ENCODE assay signal across 25 mouse cellular contexts in the genomic region with DNA sequence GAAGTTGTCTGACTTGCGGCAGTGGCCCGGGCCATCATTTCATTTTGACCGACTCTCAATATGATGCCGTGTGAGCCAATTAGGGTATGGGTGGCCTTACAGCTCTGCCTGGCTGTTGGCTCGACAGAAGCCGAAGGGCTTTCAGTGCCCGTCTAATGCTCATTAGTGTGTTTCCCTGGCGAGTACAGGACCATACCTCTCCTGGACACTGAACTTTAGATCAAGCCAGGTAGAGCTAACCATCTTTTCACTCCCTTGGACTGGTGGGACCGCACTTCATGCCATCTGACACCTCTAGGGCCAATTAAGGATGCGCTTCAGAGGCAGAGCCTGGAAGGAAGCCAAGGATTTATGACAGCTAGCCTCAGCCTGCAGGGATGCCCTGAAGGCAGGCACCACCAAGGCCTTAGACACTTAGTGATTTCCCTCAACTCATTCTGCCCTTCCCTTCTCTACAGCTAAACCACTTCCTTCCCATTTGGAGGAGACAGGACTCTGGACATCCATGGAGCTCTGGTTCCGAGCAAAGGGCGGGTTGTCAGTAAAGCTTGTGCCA. TPM values are rescaled to one million over a fixed set of nuclear protein-coding genes. Genes with fewer than 3 reads are reported as not detected.
A peak's percentile ranks its signal among the peaks of the same experiment; 100 is the strongest.
DNase-seq lines count a peak whose midpoint lies in the region; ATAC-seq lines count a peak whose summit lies in the region.
"Had no signal": no experiment of that assay in that cellular context is flagged by ENCODE, and none has a peak within 500 bp of the region (broad histone marks: within the 10 kb centered on the region; RNA-seq: fewer than 3 reads in every experiment).

No protein-coding gene starts in this region.

- H3K36me3 ChIP-seq in hindbrain, embryonic 13.5 days: peaks cover 33% of the 10 kb centered on the region
- peaks cover 19% of the 10 kb centered on the region for H3K36me3 ChIP-seq in hindbrain, embryonic 10.5 days
- peaks cover 21% of the 10 kb centered on the region for H3K36me3 ChIP-seq in midbrain, embryonic 13.5 days
- peaks cover 16% of the 10 kb centered on the region for H3K36me3 ChIP-seq in midbrain, embryonic 10.5 days
- peaks cover 4% of the 10 kb centered on the region; the same call in 1 of the 2 replicates for H3K36me3 ChIP-seq in kidney, embryonic 14.5 days (ENCODE audit: control insufficient read depth, insufficient read depth, low read length)
- H3K36me3 ChIP-seq: intestine, embryonic 15.5 days; liver, embryonic 13.5 days had no signal

- ATAC-seq in hindbrain, embryonic 13.5 days (ENCODE audit: low FRiP score): peak; percentile 39; the same call in 1 of the 2 replicates
- ATAC-seq in midbrain, embryonic 13.5 days: peak; percentile 79
- no peak for ATAC-seq in kidney, embryonic 14.5 days (ENCODE audit: low FRiP score, low TSS enrichment)
- ATAC-seq: activated CD4-positive, CD25-positive, alpha-beta regulatory T cell, adult 4 months; intestine, embryonic 15.5 days had no signal

- peaks cover 7% of the 10 kb centered on the region; the same call in 1 of the 2 replicates for H3K4me1 ChIP-seq in hindbrain, embryonic 13.5 days (replicated peaks)
- H3K4me1 ChIP-seq in hindbrain, embryonic 10.5 days (replicated peaks): peaks cover 15% of the 10 kb centered on the region
- peaks cover 8% of the 10 kb centered on the region; the same call in 1 of the 2 replicates for H3K4me1 ChIP-seq in midbrain, embryonic 13.5 days (replicated peaks)
- H3K4me1 ChIP-seq in midbrain, embryonic 10.5 days: peaks cover 9% of the 10 kb centered on the region
- no peaks in the 10 kb centered on the region for H3K4me1 ChIP-seq in kidney, embryonic 14.5 days (ENCODE audit: control insufficient read depth, insufficient read depth, low read length)
- H3K4me1 ChIP-seq: intestine, embryonic 15.5 days; liver, embryonic 13.5 days had no signal

- no peak overlapping the region for H3K4me2 ChIP-seq in hindbrain, embryonic 13.5 days
- no peak overlapping the region for H3K4me2 ChIP-seq in midbrain, embryonic 13.5 days (replicated peaks)
- H3K4me2 ChIP-seq in kidney, embryonic 14.5 days (replicated peaks; ENCODE audit: low read depth, low read length): no peak overlapping the region
- H3K4me2 ChIP-seq: heart, embryonic 12.5 days; intestine, embryonic 15.5 days; limb, embryonic 13.5 days; liver, embryonic 13.5 days; lung, embryonic 14.5 days had no signal

- H3K4me3 ChIP-seq in hindbrain, embryonic 13.5 days: no peak overlapping the region
- no peak overlapping the region for H3K4me3 ChIP-seq in hindbrain, embryonic 10.5 days
- H3K4me3 ChIP-seq in midbrain, embryonic 13.5 days (replicated peaks): no peak overlapping the region
- H3K4me3 ChIP-seq in midbrain, embryonic 10.5 days: no peak overlapping the region
- H3K4me3 ChIP-seq in kidney, embryonic 14.5 days (ENCODE audit: low read length): no peak overlapping the region
- H3K4me3 ChIP-seq: heart, embryonic 12.5 days; intestine, embryonic 15.5 days; limb, embryonic 13.5 days; liver, embryonic 13.5 days had no signal

- DNase-seq in cerebellum, postnatal 10 days: peak; percentile 69 to 76
- no peak for DNase-seq in cerebellum, adult 9-10 months
- DNase-seq in hindbrain, embryonic 10.5 days (ENCODE audit: low spot score): no peak
- no peak for DNase-seq in midbrain, embryonic 10.5 days (ENCODE audit: low spot score)
- peak; percentile 35 for DNase-seq in retina, embryonic 14.5 days (ENCODE audit: low spot score)
- DNase-seq: adrenal gland, postnatal 10 days; cerebellum, postnatal 36 days; gastrocnemius, postnatal 10 days; heart, adult 11 months; heart, postnatal 14 days; liver, embryonic 13.5 days; lung, embryonic 14.5 days; lung, postnatal 36 days; spleen, adult 18-20 months; thymus, adult 18-20 months; thymus, postnatal 4 days had no signal

- H3K27me3 ChIP-seq in hindbrain, embryonic 13.5 days: no peaks in the 10 kb centered on the region
- H3K27me3 ChIP-seq in hindbrain, embryonic 10.5 days (ENCODE audit: insufficient read depth, poor library complexity, severe bottlenecking): no peaks in the 10 kb centered on the region
- H3K27me3 ChIP-seq in midbrain, embryonic 13.5 days: no peaks in the 10 kb centered on the region
- H3K27me3 ChIP-seq in midbrain, embryonic 10.5 days (ENCODE audit: low read depth, poor library complexity, severe bottlenecking): no peaks in the 10 kb centered on the region
- H3K27me3 ChIP-seq in kidney, embryonic 14.5 days (ENCODE audit: control insufficient read depth, insufficient read depth, low read length): no peaks in the 10 kb centered on the region
- H3K27me3 ChIP-seq: heart, embryonic 12.5 days; intestine, embryonic 15.5 days; limb, embryonic 13.5 days; liver, embryonic 13.5 days had no signal

- H3K27ac ChIP-seq in hindbrain, embryonic 13.5 days: 0 out of 2 replicates have a peak overlapping the region, but pooled peaks have one; percentile 0
- no peak overlapping the region for H3K27ac ChIP-seq in hindbrain, embryonic 10.5 days
- H3K27ac ChIP-seq in midbrain, embryonic 13.5 days: no peak overlapping the region
- no peak overlapping the region for H3K27ac ChIP-seq in midbrain, embryonic 10.5 days (replicated peaks)
- no peak overlapping the region for H3K27ac ChIP-seq in kidney, embryonic 14.5 days (ENCODE audit: low read depth, low read length)
- H3K27ac ChIP-seq: intestine, embryonic 15.5 days; limb, embryonic 13.5 days; liver, embryonic 13.5 days had no signal

- WGBS in hindbrain, embryonic 13.5 days: 71% methylated on average over 12 of the region's 12 CpGs
- whole genome bisulfite sequencing in hindbrain, embryonic 10.5 days: 85% methylated on average over 12 of the region's 12 CpGs
- 66% methylated on average over 12 of the region's 12 CpGs for WGBS in midbrain, embryonic 13.5 days
- 88% methylated on average over 12 of the region's 12 CpGs for WGBS in midbrain, embryonic 10.5 days
- WGBS in kidney, embryonic 14.5 days: 58% methylated on average over 12 of the region's 12 CpGs

- H3K9ac ChIP-seq in hindbrain, embryonic 13.5 days: no peak overlapping the region
- H3K9ac ChIP-seq in midbrain, embryonic 13.5 days (replicated peaks): no peak overlapping the region
- no peak overlapping the region for H3K9ac ChIP-seq in kidney, embryonic 14.5 days (ENCODE audit: low read depth, low read length)
- H3K9ac ChIP-seq: heart, embryonic 12.5 days; intestine, embryonic 15.5 days; limb, embryonic 13.5 days; liver, embryonic 13.5 days; lung, embryonic 14.5 days had no signal

- no peaks in the 10 kb centered on the region for H3K9me3 ChIP-seq in hindbrain, embryonic 13.5 days
- 0 out of 2 replicates have a peak, but pooled peaks cover 2% of the 10 kb centered on the region for H3K9me3 ChIP-seq in hindbrain, embryonic 10.5 days
- no peaks in the 10 kb centered on the region for H3K9me3 ChIP-seq in midbrain, embryonic 13.5 days
- H3K9me3 ChIP-seq in midbrain, embryonic 10.5 days (replicated peaks): no peaks in the 10 kb centered on the region
- no peaks in the 10 kb centered on the region for H3K9me3 ChIP-seq in kidney, embryonic 14.5 days (ENCODE audit: control insufficient read depth, low read length)
- H3K9me3 ChIP-seq: heart, embryonic 12.5 days; intestine, embryonic 15.5 days; limb, embryonic 13.5 days; liver, embryonic 13.5 days had no signal

RNA-seq across cellular contexts. Expression of gene 1700019N19Rik, which starts 0.9 kb away (rescaled TPM):
- polyA plus RNA-seq in hindbrain, embryonic 13.5 days (2015; fragmentation: Nextera tagmentation; extraction: Ambion mirVana): not detected in 2 replicates
- polyA plus RNA-seq in hindbrain, embryonic 10.5 days (2016; fragmentation: Nextera tagmentation; extraction: Ambion mirVana): 0.16 TPM in 1 of 2 replicates, not detected in the other
- not detected in 2 replicates for polyA plus RNA-seq in midbrain, embryonic 13.5 days (2015; fragmentation: Nextera tagmentation; extraction: Ambion mirVana)
- polyA plus RNA-seq in midbrain, embryonic 10.5 days (2016; fragmentation: Nextera tagmentation; extraction: Ambion mirVana): 0.12 TPM in 1 of 2 replicates, not detected in the other
- not detected in 2 replicates for polyA plus RNA-seq in kidney, embryonic 14.5 days (2014; fragmentation: Nextera tagmentation; extraction: Ambion mirVana)
- polyA plus RNA-seq: activated CD4-positive, CD25-positive, alpha-beta regulatory T cell, adult 4 months; heart, embryonic 12.5 days; intestine, embryonic 15.5 days; kidney, embryonic 16.5 days; large intestine, adult 2 months; limb, embryonic 13.5 days; lung, embryonic 14.5 days had no signal

RNA-seq across cellular contexts. Expression of gene Pnliprp2, which starts 35.7 kb away (rescaled TPM):
- not detected in 2 replicates for polyA plus RNA-seq in hindbrain, embryonic 13.5 days (2015; fragmentation: Nextera tagmentation; extraction: Ambion mirVana)
- polyA plus RNA-seq in hindbrain, embryonic 10.5 days (2016; fragmentation: Nextera tagmentation; extraction: Ambion mirVana): not detected in 2 replicates
- polyA plus RNA-seq in midbrain, embryonic 13.5 days (2015; fragmentation: Nextera tagmentation; extraction: Ambion mirVana): 0.09 TPM in 1 of 2 replicates, not detected in the other
- not detected in 2 replicates for polyA plus RNA-seq in midbrain, embryonic 10.5 days (2016; fragmentation: Nextera tagmentation; extraction: Ambion mirVana)
- polyA plus RNA-seq in kidney, embryonic 14.5 days (2014; fragmentation: Nextera tagmentation; extraction: Ambion mirVana): 0.18 and 0.36 TPM in 2 replicates
- polyA plus RNA-seq: activated CD4-positive, CD25-positive, alpha-beta regulatory T cell, adult 4 months; limb, embryonic 13.5 days had no signal

Comparison
In these comparisons a context has a peak if more than half of its experiments do, and no peak if none do; other contexts are left out.
1. DNase-seq: peak in cerebellum, postnatal 10 days (2 of 2) and retina, embryonic 14.5 days (single experiment); none in cerebellum, adult 9-10 months (single experiment), hindbrain, embryonic 10.5 days (single experiment) and midbrain, embryonic 10.5 days (single experiment).